Mouse (Mus musculus) cerebral cortex, adult 2 months (tissue): ENCODE results near the gene Krtap5-1.

ENCODE experiments used
- WGBS: fragments of 180-500 bp; shearing (Covaris S2); methylation state at CpG from one replicate; pipeline ENCODE4 v1.1.7; 2018; 5-methylcytosine and 5-hydroxymethylcytosine counted together

The Krtap5-1 gene

DNA sequence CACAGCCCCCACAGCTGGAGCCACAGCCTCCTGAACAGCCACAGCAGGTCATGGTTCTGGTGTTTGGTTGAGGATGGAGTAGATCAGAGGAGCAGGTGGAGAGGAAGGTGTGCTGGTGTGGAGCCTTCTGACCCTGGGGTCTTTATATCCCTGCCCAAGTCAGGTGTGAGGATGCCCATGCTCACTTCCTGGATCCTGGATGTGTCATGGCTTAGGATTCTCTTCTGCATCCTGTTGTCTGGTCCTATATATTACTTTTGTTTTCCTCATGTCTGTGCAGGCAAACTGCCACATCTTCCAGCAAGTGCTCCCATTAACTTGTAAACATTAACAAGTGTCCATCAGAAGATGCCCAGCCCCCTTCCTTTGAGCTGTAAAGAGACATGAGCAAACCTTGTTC is at the start of gene Krtap5-1:
Gene Krtap5-1 (minus strand): TSS at position 101 of the 400 bp plus-strand sequence.

DNA sequence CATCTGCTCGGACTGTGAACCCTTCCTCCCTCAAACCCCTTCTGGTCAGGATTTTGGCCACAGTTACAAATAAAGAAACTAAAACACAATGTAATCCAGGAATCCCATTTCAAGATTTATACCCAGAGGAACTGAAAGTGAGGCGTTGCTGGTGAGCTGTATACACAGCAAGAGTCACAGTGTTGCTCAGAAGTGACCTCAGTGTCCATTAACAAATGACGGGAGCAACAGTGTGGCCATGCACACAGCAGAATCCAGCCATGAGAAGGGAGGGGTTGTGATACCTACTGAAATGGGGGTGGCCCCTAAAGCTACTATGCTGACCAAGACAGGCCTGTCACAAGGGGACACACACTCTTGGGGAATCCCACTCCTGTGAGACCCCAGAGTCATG is 45.3 kb upstream of the Krtap5-1 start:
- 86% methylated on average over 3 of the region's 3 CpGs for WGBS

DNA sequence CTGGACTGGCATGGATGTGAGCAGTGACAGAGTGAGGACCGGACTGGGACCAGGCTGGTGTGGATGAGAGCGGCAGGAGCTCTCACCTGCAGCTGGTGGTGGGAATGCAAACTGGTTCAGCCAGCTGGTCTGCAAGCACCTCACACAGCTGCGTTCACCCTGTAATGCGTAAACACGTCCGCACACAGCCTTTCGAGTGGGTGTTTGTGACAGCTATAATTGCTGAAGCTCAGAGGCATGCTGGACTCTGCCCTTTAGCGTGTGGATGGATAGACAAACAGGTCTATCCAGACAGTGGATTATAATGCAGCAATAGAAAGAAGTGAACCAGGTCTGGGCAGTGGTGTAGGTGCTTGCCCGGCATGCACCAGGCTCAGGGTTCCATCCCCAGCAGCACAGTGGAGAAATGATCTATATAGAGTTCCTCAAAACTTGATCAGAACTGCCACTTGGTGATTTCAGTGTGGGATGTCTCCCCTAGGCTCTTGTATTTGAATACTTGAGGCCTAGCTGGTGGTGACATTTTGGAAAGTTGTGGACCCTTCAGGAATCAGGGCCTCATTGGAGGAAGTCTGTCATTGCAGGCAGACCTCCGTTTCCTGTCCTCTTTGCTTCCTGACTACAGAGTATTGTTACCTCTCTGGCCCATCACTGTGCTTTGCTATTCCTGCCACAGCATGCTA is 44.8 kb upstream of the Krtap5-1 start:
- 74% methylated on average over 10 of the region's 10 CpGs for WGBS

DNA sequence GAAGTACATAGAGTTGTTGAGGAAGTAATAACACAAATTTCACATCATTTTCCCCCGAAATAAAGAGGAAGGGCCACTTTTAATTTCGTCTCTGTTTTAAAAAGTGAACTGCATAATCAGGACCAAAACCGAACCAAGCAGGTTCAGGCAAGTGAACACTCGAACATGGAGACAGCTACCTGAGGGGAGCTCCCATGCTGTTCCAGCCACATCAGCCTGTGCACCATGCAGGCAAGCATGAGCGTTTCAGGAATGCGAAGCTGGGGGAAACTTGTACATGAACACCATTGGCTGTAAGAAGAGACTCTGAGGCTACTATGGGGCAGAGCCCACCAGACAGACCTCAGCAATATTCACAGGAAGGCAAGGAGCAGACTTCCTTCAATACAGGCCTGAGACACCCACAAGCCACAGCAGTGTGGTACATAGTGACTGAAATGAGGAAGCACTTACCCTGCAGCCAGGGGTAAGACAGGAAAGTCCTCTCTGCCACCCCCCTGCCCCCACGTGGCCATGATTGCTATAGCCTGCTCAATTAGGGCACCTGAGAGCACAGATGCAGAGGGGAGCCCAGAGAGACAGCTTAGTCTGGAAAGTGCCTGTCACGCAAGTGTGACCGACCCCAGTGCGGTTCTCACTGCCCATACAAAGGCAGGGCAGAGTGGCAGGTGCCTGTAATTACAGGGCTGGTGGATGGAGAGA is 43.5 kb upstream of the Krtap5-1 start:
- WGBS: 69% methylated on average over 10 of the region's 10 CpGs

DNA sequence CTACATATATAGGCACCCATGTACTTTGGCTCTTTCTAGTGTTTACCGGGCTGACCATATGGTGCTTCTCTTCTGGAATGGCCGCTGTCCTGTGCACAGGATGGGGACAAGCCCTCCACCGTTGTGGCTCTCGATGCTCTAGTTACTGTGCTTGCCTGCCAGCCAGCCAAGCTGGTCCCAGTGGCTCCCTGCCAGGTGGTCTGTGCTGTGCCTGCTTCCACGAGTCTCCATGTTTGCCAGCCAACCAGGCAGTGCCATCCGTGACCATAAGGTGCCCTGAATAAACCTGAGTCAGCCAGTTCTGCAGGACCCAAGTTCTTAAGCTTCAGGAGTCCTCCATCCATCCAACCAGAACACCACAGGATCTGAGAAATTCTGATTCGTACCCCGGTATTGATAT is 38.2 kb upstream of the Krtap5-1 start:
- WGBS: 81% methylated on average over 8 of the region's 8 CpGs

DNA sequence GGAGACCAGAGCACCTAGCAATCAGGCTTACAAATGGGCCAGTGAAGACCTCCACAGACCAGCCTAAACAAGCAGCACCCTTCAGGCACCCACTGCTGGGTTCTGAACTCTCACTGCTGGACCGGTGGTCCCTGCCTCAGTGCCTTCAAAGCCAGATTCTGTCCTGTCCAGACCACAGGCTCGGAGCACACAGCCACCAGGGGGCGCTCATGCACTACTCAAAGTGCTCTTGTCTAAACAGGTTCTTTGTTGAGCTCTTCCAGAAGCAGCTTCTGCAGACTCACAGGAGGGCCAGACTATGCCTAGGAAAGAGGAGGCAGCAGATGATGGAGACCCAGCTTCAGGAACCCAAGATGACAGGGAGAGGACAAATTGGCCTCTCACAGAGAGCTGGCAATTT is 37.3 kb upstream of the Krtap5-1 start:
- WGBS: 5% methylated on average over 3 of the region's 3 CpGs

DNA sequence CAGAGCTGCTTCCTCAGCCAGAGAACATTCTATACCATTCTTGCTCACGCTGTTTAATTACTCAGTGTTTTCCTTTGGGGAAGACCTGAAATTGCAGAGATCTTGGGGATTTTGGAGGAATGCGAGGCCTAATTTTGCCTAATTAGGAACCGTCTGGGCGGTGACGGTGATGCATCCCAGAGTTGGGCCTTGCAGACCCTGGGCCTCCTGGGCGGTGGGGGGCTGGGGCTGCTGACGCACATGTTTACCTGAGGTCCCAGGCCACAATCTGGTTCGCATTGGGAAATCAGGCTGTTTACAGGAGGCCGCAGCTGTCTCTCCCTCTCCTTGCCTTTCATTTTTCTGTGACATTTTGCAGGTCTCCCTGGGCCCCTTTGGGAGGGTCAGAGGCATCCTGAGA is 35.8 kb upstream of the Krtap5-1 start:
- WGBS: 91% methylated on average over 5 of the region's 9 CpGs

DNA sequence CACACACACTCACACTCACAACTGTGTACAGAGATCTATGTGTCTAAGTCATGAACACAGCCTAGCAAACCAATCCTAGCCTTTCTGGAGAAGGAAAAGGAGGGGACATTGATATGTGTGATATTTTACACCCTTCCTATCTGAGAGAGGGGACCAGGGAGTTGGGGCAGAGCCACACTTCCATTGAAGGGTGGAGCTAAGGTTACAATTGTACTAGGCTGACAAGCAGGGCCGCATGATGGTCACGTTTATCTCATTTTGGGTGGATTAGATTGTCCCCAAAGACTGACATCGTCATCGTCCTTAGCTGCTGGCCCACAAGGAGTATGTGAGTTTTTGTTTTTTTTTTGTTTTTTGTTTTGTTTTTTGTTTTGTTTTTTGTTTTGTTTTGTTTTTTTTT is 34.4 kb upstream of the Krtap5-1 start:
- 93% methylated on average over 4 of the region's 4 CpGs for WGBS

DNA sequence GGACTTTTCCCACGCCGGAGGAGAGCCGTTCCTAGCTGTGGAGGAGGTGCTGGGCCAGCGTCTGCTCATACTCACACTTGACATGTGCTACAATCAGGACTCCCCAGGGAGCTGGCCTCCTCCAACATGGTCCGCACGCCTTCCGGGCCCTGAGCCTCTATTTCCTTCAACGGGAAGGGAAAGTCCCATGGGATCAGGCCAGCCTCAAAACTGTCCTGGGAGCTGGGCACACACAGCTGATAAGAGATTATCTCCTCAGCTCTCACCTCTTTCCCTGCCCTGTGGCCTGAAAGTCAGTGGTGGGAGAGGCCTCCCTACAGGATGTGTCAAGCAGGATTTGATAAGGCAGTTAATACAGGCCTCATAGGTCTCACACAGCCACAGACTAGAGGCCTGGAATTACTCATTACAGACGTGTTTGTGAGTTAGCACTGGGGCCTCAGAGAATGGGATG is 33.4 kb upstream of the Krtap5-1 start:
- 79% methylated on average over 9 of the region's 9 CpGs for WGBS

DNA sequence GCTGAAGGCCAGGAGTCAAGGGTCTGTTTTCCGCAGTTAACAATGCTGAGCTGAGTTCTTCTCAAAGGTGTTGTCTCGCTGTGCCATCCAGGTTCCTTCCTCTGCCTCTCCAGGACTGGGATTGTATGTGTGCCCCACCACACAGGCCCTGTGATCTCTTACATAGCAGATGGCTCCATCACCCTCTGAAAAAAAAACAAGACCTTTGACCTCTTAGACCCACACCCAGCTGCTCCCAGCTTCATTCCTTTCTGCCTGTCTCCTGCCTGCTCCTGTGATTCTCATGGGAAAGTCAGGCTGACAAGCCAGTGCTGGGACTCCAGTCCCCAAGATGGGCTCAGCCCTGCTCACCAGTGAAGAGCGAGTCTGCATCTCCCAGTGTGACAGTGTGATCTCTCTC is 31.6 kb upstream of the Krtap5-1 start:
- WGBS: 92% methylated on average over 3 of the region's 3 CpGs

DNA sequence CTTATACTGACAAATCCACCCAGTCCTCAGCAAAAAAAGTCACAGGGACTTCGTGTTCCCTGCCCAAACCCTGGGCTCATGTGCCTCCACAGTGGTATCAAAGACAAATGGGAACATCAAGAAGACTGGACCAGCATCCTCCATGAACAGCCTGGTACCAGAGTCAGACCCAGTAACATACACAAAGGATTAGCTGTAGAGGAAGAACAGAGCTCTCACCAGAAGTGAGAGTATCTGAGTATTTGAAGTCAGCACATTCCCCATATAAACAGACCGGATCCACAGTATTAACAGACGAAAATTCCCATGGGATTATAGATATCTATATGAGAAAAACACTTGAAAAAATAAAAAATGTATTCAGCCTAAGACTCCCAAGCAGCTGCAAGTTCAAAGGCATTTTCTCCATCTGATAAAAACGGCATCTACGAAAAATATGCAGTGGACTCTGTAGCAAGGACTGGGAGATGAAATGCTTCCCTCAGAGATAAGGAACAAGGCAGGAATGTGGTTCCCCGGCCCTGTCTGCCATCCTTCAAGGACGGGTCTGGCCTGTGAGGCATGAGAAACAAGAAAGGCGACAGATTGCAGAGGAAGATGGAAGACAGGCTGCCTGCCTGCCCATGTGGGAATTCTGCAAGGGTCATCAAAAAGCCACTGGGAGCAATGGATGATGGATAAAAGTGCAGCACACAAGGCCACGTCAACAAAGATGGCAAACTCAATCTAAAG is 30.0 kb upstream of the Krtap5-1 start:
- 83% methylated on average over 9 of the region's 9 CpGs for WGBS

DNA sequence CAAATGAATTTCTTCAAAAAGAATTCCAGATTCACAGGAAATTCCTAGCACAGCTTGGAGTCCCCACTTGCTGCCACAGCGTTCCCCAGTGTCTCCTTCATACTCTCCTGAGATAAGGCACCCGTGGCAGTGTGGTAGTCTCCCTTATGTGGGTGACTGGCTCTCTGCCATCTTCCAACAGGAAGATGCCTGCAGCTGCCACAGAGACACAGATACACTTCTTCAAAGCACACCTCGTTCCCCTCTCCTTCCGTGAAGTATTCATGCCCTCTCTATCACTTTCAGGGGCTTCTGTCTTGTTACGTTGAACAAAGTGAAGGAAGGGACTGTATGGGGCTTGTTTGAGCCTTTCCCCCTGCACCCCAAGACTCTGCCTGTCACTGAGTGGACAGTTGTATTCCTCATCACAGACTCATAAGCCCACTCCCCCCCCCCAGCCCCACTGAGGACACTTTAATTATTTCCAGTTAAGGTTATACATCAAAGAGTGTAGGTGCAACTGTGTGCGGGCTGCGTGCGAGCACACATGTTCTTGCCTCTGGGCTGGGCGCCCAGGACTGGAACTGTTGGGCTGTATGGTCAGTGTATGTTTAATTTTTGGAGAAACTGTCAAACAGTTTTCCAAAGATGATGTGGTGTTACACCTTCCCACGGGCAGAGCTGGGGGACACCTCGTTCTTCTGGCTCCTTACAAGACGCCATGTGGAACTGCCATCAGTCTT is 26.6 kb upstream of the Krtap5-1 start:
- 67% methylated on average over 12 of the region's 12 CpGs for whole genome bisulfite sequencing

DNA sequence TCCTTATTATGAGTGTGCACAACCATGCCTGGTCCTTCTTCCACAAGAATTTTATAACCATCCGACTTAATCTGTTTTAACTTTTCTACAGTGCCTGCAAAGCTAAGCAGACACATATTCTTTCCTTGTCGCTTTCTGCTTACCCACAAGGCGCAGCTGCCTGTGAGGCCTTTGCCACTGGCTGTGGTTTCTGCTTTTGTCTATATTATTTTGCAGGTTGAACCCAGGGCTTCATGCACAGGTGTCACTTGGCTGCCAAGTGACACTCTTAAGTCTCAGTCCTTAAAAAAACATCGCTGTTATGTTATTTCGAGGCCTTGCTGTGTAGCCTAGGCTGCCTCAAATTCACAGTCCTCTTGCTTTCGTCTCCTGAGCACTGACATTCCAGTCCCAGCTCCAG is 25.7 kb upstream of the Krtap5-1 start:
- WGBS: 94% methylated on average over 6 of the region's 6 CpGs

DNA sequence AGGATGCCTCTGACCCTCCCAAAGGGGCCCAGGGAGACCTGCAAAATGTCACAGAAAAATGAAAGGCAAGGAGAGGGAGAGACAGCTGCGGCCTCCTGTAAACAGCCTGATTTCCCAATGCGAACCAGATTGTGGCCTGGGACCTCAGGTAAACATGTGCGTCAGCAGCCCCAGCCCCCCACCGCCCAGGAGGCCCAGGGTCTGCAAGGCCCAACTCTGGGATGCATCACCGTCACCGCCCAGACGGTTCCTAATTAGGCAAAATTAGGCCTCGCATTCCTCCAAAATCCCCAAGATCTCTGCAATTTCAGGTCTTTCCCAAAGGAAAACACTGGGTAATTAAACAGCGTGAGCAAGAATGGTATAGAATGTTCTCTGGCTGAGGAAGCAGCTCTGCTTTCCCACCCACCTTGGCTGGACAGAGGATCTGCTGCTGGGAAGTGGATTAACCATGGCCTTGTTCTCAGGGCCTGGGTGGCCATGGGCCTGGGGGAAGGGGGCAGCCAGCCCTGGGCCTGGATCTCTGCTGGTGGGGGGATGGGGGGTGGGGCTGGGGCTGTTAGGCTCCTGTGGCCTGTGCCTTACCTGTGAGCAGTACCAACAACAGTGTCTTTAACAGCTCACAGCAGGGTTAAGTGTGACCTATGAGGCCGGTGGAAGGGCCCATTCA is 24.9 kb upstream of the Krtap5-1 start:
- WGBS: 74% methylated on average over 7 of the region's 10 CpGs

DNA sequence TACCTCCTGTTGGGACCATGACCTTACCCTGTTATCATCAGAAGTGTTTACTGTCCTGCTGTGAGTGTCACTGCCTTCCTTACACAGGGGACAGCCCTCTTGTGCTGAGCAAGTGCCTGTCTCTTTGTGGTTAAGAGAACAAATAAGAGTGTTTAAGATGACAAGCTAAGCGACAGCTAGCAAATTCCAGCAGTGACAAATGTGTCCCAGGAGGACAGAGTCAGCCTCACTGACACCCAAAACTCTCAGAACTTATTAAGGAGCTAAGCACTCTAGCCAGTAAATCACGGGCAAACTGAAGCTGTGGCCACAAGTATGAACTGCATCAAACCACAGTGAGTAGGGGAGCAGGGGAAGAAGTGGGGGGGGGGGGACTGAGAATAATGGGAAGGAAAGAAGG is 24.0 kb upstream of the Krtap5-1 start:
- 79% methylated on average over 2 of the region's 2 CpGs for WGBS

DNA sequence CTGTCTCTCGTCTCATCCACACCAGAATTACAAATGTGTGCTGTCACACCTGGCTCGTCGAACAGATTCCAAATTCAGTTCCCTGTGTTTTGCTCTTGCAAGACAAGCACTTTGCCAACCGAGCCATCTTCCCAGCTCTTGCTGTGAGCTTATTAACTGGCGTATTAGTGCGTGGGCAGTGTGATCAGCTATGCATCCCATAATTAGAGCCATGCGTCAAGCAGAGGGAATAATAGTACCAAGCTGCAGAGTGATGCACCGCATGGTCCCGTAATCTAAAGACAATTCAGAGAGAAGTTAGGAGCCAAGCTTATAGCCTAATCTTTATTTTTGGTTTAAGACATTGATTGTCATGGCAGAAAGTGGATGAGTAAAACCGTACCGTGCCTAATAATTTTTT is 22.2 kb upstream of the Krtap5-1 start:
- WGBS: 86% methylated on average over 11 of the region's 11 CpGs

DNA sequence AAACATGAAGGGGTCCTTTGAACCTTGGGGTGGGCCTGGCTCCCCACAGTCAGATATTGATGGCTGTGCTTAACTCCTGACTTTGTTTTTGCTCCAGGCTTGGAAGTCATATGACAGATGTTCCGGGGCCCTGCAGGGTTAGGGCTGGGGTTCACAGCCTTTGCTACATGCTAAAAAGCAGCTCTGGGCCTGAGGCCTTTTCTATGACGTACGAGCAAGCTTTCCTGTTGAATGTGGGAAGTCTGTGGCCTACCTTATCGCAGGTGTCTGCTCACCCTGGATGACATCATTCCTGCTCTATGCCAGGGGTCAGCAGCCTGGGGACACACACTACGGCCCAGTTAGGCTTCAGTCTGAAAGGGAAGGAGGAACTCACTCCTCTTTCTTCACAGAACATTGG is 20.3 kb upstream of the Krtap5-1 start:
- WGBS: 96% methylated on average over 5 of the region's 5 CpGs

DNA sequence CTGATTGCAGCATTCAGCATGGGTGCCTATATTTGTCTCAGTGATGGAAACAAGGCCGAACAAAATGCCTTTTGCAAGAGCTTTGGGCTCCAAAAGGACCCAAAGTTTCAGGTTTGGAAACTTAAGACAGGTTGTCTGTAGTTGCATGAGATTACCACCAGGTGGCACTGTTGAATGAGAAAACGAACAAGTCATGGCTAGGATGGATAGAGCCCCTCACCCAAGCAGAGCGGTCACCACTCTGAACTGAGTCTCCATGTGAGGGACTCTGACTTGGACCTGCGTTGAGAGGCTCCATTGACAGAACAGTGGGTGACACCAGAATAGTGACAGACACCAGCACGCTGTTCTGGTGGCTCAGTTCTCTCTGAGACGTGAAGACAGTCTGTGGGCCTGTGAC is 19.6 kb upstream of the Krtap5-1 start:
- 45% methylated on average over 6 of the region's 6 CpGs for WGBS

DNA sequence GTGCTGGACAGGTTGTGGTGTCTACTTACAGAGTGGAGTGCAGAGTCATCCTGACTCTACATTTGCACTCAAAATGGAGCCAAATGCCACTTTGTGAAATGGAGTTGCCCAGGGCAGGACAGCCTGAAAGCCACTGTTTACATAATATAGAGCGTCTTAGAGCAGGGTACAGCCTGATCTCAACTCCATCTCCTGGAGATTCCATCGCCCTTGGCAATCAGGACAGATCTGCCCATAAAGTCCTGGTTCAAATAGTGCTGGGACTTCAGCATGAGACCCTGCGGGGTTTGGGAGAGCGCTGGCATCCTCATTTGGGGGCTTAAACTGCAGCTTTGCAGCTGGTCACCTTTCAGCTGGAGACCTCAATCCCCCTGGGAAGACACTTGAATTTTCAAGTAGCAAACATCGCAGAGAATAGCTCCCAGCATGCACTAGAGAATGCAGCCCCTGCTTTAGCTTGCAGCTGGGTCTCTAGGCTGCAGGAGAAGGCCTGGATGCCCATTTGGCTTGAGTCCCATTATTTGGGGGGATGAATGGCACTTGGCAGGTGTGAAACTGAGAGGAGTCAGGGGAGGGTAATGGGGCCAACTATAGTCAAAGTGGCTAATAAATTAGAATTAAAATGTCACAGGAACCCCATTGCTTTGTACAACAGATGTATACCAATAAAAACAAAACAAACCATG is 17.8 kb upstream of the Krtap5-1 start:
- WGBS: 69% methylated on average over 5 of the region's 5 CpGs

DNA sequence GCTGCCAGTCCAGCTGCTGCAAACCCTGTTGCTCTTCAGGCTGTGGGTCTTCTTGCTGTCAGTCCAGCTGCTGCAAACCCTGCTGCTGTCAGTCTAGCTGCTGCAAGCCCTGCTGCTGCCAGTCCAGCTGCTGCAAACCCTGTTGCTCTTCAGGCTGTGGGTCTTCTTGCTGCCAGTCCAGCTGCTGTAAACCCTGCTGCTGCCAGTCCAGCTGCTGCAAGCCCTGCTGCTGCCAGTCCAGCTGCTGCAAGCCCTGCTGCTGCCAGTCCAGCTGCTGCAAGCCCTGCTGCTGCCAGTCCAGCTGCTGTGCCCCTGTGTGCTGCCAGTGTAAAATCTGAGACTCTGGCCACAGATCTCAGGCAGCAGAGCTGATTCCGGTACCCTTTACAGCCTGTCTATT is 7.0 kb upstream of the Krtap5-1 start:
- WGBS: 74% methylated on average over 1 of the region's 1 CpGs

DNA sequence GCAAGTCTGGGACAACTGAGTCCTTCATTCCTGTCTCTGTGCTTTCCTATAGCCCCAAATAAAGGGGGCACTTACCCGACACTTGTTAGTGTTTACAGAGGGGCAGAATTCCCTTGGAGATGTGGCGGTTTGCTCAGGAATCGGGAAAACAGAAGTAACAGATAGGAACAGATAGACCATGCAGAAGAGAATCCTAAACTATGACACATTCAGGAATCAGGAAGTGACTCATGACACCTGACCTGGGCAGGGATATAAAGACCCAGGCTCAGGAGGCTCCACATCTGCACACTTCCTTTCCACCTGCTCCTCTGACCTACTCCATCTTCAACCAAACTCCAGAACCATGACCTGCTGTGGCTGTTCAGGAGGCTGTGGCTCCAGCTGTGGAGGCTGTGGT is 6.3 kb upstream of the Krtap5-1 start, which contains the start of gene Krtap5-4:
Gene Krtap5-4 (plus strand): TSS at position 301 of the 400 bp plus-strand sequence.
- WGBS: 71% methylated on average over 3 of the region's 3 CpGs
